Mouse (Mus musculus) layer of hippocampus, adult 2 months (tissue): ENCODE measurements at regions not wholly inside any gene's neighbourhood (a gene's known extent, or its start where the extent isn't known, plus 50 kb on each side); places are given as distances from the start of the nearest gene placed in this dataset.
A peak's percentile ranks its signal among the peaks of the same experiment; 100 is the strongest.

Experiments used
- DNase-seq, 2 experiments: peaks; one replicate each; pipeline ENCODE4 v3.0.0; 2022; ENCODE audit warnings: low spot score in 2 of 2
- H3K27ac ChIP-seq: fragments of 200-600 bp; 2 replicates; pipeline ENCODE4 v1.8.1; 2022
- H3K4me3 ChIP-seq: fragments of 200-600 bp; 2 replicates; pipeline ENCODE4 v1.8.1; 2022; ENCODE audit warnings: mild to moderate bottlenecking
- CTCF ChIP-seq: fragments of 200-600 bp; conservative IDR thresholded peaks from 2 replicates; pipeline ENCODE4 v1.8.1; 2022; ENCODE audit warnings: antibody characterized with exemption, mild to moderate bottlenecking, moderate library complexity

GRCm38 (mm10) chr14:49838410-49838809, 55.2 kb upstream of the Armh4 start:
- H3K4me3 ChIP-seq, result no peak overlapping the region
- no peak for DNase-seq
- no peak for TF ChIP-seq CTCF
- no peak overlapping the region for H3K27ac ChIP-seq

- Histone ChIP-seq H3K27ac (no peak overlapping the region), H3K4me3 (no peak overlapping the region)
- DNase-seq, result no peak
- peak; percentile 79 for TF ChIP-seq CTCF
Measured at GRCm38 (mm10) chr14:49834695-49835094, 51.5 kb upstream of the Armh4 start.
